Mouse (Mus musculus): ENCODE measurements around the gene Nudt22.

Nudt22 gene

DNA sequence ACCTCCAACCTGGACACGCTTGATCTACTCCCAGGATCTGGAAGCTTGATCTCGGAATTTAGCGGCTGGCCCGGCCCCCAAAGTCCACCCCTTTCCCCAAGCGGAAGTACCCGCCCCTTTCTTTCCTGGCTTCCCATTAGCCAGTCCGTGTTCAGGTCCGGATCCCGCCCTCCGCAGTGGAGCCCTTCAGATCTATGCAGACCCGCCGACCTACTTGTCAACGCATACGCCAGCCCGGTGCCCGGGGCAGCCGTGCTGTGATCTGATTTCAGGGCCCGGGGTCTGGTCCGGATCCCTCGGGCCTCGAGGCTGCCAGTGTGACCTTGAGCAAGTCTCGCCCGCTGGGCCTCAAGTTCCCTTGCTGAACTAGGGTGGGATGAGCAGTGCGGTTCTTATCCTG is at the start of gene Nudt22, which contains the start of gene Trpt1:
Gene Nudt22, minus strand, starts transcription at position 112 of the 400 bp plus-strand sequence.
Gene Trpt1, plus strand, starts transcription at position 126 of the 400 bp plus-strand sequence.
- peak; percentile 95 for DNase-seq

DNA sequence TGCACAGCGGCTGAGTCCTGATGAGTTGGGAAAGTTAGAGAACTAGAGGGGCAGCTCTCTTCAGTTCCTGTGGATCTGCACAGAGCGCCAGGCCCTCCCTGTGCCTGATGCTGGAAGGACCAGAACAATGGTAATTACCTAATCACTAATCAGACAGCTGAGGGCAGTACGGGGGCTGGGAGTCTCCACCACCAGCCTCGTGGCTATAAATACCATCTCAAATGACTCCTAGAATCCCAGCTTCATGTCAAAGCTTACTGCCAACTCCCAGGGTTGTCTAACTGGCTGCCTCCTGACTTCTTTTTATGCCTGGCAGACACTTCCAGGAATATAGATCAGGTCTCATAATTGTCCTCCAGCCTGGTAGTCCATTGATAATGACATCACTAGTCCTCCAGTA is 48.8 kb upstream of the Nudt22 start:
- DNase-seq, result no peak

DNA sequence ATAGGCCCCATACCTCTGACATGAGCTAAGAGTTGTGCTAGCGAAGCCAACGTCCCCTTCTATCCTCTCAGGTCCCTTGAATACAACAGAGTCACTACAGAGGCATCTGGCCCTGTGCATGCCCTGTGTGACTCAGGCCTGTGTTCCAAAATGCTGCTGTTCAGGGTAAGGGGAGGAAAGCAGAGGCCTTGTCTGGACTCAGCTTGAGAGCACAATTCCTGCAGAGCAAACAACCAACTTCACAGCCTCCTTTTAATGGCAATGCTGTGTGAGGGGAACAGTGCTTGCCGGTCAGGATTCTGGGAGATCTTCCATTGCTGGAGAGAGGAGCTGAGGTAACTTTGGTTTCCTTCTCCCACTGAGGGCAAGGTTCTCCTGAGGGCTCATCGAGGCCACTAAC is 48.4 kb upstream of the Nudt22 start:
- DNase-seq, result no peak

DNA sequence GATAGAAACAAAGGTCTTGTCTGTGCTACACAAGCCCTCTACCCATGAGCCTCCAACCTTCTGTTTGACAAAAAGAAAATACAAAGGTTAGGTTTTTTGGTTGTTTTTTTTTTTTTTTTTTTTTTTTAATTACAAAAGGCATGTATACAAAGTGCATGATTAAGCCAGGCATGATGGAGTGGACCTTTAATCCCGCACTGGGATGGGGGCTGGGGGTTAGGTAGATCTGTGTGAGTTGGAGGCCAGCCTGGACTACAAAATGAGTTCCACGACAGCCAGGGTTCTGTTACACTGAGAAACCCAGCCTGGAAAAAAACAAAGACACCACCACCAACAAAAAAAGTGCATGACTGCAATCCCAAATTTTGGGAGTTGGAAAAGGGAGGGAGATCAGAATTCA is 45.3 kb upstream of the Nudt22 start:
- no peak for DNase-seq

DNA sequence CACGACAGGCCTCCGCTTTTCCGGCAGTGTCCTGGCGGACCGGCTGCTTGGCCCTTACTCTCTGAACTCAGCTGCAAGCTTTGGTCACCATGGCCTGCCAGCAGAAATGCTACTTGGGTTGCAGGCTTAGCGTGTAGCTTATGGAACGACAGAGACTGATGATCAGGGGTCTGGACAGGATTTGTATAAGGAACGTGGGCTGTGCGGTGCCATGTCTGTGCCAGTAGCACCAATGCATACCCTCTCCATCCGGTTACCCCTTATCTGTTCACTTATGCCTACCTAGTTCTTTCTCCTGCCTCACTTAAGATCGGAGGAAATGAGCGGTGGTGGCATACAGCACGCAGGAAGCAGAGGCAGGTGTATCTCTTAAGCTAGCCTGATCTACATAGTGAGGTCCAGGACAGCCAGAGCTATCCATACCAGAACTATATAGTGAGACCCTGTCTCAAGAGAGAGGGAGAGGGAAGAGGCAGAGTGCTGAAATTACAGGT is 44.8 kb upstream of the Nudt22 start:
- DNase-seq, result no peak

DNA sequence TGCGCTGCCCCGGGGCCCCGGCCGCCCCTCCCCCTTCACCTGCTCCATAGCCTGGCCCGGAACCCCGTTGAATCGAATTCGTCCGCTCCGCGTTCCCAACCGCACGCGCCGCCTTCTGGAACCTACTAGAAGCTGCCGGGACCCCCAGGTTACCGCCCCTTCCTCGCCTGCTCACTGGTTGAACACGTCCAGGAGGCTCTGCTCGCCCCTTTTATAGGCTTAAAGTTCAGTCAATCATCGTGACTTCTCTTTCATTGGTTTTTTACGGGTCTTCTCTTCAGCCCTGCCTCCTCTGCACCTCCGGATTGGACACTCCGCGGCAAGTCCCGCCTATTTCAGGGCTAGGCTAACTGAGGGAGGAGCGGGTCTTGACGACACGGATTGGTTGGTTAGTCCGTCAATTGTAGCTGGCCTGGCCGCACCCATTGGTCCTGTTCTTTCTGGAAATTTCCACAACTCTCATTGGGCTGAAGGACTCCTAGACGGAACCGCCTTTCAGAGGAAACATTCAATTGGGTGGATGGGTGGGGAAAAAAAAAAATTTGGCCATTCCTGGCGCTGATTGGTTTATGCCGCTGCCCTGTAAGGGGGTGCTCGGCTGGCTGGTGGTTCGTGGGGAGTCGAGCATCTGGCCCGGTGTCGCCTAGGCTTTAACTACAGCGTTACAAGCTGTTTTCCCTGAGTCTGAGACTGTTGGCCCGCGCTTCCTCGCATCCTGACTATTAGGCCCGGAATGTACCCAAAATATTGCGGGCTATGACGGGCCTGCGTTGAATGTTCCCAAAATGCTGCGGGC is 44.1 kb upstream of the Nudt22 start, which contains the start of gene Stip1:
Gene Stip1, minus strand, starts transcription at position 127 of the 796 bp plus-strand sequence.
- DNase-seq, result peak; percentile 100

DNA sequence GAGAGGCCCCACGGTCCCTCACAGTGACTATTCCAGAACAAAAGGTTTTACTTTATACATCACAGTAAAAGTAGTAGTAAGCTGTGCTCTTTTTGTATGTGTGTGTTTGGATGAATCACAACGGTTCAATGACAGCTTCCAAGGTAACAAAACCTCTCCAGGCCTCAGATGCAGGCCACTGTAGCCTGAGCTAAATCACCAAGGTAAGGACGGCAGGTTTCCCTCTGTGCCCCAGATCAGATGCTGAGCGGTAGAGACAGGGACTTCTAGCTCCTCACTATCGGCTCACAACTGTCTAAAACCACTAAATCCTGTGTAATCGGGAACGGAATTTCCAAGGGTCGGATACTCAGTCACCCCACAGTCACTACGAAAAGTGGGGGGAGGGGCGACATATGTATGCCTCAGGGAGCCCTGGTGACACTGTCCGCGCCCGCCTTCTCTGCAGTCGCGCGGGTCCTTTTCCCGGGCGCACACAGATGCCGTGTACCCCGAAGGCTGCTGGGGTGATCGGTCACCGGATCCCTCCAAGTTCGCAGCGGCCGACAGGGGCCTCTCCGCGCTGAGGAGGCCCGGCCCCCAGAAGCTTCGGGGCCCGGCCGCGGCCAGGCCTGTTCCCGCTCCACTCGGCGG is 43.3 kb upstream of the Nudt22 start:
- DNase-seq, result peak; percentile 71

DNA sequence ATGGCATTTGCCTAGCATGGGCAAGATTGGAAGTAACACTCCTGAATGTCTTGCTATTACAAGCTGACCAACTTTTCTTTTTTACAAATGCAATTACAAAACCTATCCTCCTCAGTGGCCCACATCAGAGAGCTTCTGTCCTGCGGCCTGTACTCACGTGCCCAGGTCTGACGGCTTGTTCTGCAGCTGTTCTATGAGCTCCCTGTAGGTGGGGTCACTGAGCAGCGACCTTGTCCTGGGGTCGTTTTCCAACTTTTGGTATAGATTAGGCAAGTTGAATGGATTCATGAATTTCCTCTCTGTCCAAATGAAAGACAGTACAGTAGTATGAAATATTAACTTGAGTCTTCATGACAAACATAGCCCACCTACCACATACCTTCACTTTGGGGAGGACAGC is 38.1 kb upstream of the Nudt22 start:
- no peak for DNase-seq

DNA sequence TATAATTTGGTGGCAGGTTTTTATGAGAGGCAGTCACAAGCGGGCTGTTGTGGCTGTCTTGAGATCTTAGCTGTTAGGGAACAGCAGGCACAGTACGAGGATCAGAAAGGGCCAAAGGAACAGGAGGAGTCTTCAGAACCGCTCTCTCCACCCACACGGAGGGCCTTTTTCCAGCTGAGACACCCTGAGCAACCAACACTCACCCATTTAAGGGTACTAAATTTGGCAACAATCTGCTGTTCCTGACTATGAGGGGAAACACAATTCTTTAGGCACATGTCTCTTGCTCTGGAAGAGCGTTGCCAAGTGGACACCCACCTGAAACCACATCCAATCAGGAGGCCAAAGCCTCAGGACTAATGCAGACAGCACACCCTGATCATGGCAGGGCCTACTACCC is 33.6 kb upstream of the Nudt22 start:
- no peak for DNase-seq

DNA sequence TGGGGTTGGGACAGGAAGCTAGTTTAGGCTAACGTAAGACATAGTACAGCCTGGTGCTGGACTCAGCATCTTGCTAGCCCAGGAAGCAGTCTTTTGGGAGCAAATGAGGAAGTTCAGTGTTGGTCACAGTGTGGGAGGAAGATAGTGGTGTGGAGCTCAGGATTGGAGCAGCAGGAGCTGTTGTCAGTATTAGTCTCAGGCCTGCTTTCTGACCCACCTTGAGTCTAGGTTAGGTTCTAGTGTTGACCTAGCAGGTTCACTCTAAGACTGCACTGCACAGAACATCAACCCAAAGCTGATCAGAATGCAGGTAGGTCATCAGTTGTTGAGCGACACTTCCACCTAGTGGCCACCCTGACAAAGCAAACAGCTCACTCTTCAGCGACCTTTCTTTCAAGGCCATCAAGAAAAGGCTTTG is 24.3 kb upstream of the Nudt22 start:
- DNase-seq, result peak; percentile 70

DNA sequence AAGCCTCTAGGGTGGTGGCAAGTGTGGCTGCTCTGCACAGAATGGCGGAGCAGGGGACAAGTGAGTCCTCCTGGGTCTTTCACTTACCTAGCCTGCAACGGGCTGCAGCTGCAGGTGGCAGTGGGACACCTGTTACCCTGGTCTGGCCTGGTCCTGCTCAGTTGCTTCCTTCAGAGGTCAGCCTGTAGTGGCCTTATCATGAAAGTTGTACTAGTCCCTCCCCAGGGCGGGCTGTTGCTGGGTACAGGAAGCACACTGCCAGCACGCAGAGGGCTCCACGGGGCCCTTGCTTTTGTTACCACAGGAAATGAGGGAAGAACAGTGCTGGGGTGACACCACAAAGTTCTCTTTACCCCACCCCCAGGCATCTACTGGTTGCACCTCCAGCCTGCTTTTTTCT is 23.3 kb upstream of the Nudt22 start, which contains the start of gene Fermt3:
Gene Fermt3, minus strand, starts transcription at position 279 of the 400 bp plus-strand sequence.
- DNase-seq, result peak; percentile 65

DNA sequence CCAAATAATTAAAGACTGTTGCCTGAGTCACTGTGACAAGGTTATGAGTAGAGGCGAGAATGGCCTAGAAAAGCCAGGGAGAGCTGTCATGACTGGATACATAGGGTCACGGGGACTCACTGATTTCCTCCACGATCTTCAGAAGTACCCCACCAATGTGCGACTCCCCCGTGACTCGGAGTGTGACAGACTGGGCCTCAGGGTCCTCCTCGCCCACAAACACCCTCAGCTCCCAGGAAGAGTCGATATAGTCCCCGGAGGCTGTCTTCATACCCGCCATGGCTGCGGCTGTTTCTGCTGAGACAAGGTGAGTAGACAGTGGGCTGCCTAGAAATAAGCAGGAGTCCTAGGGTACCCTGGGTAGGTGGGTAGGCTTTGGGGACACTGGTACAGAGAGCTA is 22.6 kb upstream of the Nudt22 start:
- DNase-seq, result no peak

DNA sequence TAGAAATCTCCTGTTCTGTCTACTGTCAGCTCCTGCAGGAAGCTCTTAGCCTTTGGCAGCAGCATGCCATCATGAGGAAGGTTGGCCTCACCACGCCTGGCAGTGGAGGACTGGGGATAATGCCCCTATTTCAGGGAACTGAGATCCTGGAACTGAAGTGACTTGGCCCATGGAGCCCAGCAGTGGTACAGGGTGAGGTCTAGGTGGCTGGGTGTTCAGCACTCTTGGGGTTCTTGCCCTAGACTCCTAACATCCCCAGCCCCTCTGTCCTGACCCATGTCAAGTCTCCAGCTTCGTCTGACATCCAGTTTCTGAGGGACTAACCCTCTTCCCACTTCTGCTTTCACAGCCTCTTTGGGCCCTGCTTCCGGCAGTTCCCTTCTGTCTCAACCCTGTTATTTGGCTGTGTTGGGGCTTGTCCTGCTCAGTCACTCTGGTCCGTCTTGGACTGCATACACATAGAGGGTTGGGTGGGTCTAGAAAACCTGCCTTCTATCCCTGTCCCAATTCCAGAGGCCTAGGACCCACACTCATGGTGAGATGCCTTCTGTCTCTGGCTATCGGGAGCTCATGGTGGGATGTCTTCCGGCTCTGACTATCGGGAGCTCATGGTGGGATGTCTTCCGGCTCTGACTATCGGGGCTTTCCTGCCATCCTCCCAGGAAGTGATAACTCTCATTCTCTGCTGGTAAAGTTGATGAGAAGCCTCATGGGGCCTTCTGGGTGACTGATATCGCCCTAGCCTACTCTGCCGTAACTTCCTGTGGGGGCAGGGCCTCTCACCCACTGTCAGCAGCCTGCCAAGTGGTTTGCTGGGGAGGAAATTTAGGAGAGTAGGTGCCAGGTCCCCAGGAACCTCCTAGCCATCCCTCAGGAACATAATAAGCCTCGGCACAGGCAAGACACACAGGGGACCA is 21.9 kb upstream of the Nudt22 start:
- DNase-seq, result no peak

DNA sequence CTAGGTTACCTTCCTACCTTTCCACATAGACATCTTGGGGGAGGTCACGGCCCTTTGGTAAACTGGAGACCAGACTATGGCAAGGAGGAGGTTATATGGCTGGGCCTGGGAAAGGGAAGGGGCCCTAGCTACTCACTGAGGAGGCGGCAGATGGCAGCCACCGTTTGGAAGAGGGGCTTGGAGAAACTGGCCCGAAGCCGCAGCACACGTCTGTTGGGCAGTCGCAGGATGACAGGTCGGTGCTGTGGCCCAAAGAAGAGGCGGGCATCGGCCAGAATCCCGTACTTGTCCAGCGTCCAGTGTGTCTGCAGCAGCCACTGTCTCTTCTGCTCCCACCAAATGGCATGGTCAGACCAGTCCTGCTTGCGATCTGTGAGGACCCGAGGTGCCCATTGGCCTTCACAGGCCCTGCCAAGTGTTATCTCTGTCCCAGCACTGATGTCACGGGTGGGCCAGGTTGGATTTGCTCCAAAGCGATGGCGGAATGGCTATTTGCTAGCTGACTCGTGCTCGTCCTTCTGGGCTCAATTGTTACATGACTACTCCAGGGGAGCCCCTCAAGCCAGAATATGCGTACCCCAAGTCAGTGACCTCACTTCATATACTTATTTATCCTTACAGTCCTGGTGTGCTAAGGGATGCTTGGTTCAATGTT is 18.7 kb upstream of the Nudt22 start:
- no peak for DNase-seq

DNA sequence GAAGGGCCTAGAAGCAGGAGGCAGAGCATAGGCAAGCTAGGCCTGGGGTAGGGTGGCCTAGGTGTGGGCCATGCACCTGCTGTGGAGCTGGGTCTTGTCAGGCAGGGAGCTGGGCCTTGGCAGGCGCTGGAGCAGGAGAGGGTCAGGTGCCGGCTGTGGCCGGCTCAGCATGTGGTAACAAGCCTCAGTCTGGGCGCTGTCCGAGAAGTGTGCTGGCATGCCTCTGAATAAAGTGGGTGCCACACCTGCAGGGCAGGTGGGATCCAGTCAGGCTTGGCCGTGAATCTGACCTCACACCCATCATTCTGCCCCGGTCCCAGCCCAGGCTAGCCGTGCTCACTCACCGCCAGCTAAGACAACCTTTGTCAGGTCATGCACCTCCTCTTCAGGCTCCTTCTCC is 18.1 kb upstream of the Nudt22 start:
- no peak for DNase-seq

DNA sequence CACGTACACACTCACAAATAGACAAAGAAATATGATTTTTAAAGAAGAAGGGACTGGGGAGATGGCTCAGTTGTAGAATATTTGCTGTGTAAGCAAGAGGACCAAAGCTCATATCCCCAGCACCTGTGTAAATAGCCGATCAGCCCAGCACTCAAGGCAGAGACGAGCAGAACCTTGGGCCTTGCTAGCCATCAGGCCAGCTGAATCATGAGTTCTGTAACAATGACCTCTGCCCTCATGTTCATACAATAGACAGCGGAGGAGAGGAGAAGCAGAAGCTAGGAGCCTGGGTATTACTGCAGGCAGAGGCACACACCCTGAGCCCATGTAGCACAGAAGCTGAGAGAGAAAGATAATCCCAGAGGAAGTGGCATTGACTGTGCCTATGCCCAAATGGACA is 16.5 kb upstream of the Nudt22 start:
- no peak for DNase-seq

DNA sequence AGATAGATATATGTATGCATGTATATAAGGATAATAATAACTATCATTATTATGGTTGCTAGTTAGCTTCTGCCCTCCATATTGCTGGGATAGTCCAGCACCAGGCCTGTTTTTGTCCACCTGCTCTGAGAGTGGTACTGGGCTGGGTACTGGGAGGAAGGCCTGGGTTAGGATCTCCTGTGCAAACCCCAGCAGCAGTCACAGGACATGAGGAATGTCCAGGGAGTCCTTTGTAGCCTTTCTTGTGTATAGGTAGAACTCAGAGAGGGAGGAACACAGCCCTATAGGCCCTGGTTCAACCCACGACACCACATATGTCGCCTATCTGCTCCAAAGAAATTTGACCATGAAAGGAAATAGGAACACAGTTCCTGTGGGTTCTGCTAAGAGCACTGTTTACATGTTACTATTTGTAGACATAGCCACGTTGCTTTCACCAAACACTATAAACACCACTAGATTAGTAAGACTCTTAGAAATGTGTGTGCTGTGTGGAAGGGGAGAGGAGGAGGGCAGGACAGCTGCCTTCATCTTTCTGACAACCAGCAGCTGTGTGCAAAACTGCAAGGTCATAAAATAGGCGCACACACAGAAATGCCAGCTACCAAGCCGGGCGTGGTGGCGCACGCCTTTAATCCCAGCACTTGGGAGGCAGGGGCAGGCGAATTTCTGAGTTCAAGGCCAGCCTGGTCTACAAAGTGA is 11.1 kb upstream of the Nudt22 start:
- no peak for DNase-seq

DNA sequence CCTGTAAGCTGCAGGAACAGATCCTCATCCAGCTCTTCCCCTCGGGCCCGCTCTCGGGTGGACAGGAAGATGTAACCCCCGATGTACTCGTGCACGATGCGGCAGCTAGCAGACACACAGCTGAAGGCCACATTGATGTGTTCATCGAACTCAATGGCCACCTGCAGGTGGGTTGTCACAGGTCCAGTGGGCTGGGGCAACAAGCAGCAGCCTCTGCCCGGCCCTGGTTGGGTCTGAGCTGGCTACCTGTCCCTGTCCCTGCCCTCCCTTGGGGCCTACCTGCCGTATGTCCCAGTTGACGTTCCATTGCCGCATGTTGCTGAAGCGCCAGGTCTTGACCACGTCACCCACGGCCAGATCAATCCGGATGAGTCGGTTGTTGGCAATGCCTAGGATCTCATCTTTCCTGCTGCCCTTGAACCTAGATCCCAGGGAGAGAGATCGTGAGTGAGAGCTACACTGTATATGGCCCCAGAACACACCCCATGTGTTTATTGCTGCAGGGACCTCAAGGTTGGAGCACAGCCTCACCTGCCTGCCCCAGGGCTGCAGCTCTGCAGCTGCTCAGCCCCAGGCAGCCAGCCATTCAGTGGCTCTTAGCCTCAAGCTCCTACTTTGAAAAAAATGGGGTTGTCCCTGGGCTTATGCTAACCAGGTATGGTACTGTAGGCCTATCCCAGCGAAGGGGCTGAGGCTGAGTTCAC is 3.6 kb upstream of the Nudt22 start:
- no peak for DNase-seq

DNA sequence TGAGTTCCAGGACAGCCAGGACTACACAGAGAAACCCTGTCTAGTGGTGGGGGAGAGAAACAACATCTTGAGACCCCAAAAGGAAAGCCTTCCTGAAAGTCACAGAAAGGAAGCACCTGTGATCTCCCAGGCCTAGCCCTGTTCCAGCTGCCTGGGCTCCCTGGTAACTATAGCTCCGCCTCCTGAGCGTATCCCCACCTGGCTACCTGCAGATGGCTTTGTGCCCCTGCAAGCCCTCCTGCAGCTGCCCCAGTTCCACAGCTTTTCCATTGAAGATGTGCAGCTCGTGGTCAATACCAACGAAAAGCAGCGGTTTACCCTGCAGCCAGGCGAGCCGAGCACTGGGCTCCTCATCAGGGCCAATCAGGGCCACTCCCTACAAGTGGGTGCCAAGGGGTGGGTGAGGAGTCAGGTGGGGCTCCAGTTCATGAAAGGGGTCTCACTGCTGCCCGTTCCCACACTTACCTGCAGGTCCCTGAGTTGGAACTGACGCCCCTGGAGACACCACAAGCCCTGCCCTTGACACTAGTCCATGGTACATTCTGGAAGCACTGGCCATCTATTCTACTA is 1.9 kb upstream of the Nudt22 start:
- DNase-seq, result peak; percentile 1

DNA sequence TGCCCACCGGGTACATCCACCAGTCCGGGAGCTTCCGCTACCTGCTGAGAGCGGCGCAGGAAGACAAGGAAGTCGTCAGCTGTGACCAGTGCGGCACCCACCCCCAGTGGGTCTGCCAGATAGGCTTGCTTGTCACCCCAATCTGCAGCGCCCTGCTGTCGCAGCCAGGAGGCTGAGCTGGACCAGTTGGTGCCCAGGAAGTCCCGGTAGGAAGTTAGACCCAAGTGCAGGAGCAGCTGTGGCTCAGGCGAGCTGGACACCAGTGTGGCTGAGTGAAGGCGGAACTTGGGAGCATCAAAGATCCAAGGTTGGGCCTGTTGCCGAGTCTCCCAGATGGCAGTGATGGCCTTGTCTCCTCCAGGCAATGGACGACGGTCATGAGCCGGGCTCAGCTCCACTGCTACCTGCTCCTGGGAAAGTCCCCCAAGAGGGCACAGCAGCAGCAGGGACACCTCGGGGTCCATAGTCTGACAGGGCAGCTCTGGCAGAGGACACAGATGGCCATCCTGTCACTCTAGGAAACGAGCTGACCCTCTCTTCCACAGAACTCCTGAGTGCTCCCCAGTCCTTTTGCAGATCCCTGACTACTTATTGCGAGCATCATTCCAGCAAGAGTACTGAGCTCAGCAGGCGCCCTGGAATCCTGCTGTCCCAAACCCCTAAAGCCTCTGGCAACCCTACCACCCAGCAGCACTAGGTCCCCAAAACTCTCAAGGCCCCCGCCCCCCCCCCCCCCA is 494 bp downstream of the Nudt22 start:
- no peak for DNase-seq

Data from lung, postnatal 10 days (tissue).